Comparison of ENCODE assay signal across 8 mouse cellular contexts in the genomic region with DNA sequence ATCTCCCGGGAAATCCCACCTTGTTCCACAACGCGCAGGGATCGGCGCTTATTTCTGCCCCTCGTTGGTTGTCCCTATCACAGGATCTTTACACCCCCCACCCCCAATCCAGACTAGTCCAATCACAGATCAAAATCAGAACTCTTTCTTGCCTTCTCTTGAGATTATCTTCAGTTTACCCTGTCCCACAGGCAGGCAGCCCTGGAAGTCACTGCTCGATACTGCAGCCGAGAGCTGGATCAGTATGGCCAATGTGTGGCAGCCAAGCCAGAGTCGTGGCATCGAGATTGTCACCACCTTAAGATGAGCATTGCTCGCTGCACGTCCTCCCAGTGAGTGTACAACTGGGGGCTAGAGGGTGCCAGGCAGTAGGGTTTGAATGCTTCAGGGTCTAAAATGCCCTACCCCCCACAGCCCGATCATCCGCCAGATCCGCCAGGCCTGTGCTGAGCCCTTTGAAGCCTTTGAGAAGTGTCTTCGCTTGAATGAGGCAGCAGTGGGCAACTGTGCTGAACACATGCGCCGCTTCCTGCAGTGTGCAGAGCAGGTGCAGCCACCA. TPM values are rescaled to one million over a fixed set of nuclear protein-coding genes. Genes with fewer than 3 reads are reported as not detected.
A peak's percentile ranks its signal among the peaks of the same experiment; 100 is the strongest.
DNase-seq lines count a peak whose midpoint lies in the region; ATAC-seq and TF ChIP-seq lines count a peak whose summit lies in the region.

No protein-coding gene starts in this region.

- peaks cover 6% of the 10 kb centered on the region; the same call in 1 of the 2 replicates for H3K4me1 ChIP-seq in bone marrow, adult 2 months (ENCODE audit: control insufficient read depth, insufficient read depth, low read length)
- peaks cover 16% of the 10 kb centered on the region for H3K4me1 ChIP-seq in forebrain, embryonic 15.5 days
- peaks cover 16% of the 10 kb centered on the region for H3K4me1 ChIP-seq in midbrain, embryonic 12.5 days

- no peaks in the 10 kb centered on the region for H3K27me3 ChIP-seq in forebrain, embryonic 15.5 days
- no peaks in the 10 kb centered on the region for H3K27me3 ChIP-seq in midbrain, embryonic 12.5 days

- no peak for TF ChIP-seq POLR2A in bone marrow, adult 2 months (IDR thresholded peaks at IDR 0.05; ENCODE audit: borderline replicate concordance, control insufficient read depth, low read depth, low read length)

- no peak for TF ChIP-seq CTCF in bone marrow, adult 2 months (IDR thresholded peaks at IDR 0.05; ENCODE audit: control insufficient read depth, insufficient read depth, low read length)

- H3K36me3 ChIP-seq in forebrain, embryonic 15.5 days, result peaks cover 42% of the 10 kb centered on the region
- H3K36me3 ChIP-seq in midbrain, embryonic 12.5 days, result peaks cover 51% of the 10 kb centered on the region

- H3K4me2 ChIP-seq in forebrain, embryonic 15.5 days (replicated peaks), result peak overlapping the region; percentile 80
- peak overlapping the region; percentile 80 for H3K4me2 ChIP-seq in midbrain, embryonic 12.5 days (replicated peaks)

- 31% methylated on average over 18 of the region's 18 CpGs for WGBS in bone marrow, adult 2 months
- 31% methylated on average over 18 of the region's 18 CpGs for WGBS in forebrain, embryonic 15.5 days
- WGBS in large intestine, adult 2 months, result 33% methylated on average over 18 of the region's 18 CpGs
- WGBS in midbrain, embryonic 12.5 days, result 36% methylated on average over 18 of the region's 18 CpGs

- ATAC-seq in forebrain, embryonic 15.5 days (replicated peaks), result peak; percentile 46
- peak; percentile 56 for ATAC-seq in midbrain, embryonic 12.5 days (ENCODE audit: low FRiP score, low read depth)

- peak; percentile 6 for DNase-seq in retina, postnatal 7 days (ENCODE audit: low read depth, low spot score)
- DNase-seq in retina, postnatal 1 day, result no peak
- DNase-seq in large intestine, adult 2 months (ENCODE audit: low read depth, low spot score), result peak; percentile 10
- DNase-seq in testis, postnatal 14 days (ENCODE audit: low spot score), result peak; percentile 18
- no peak for DNase-seq in embryo, embryonic 11 days

- H3K9ac ChIP-seq in forebrain, embryonic 15.5 days (replicated peaks), result peak overlapping the region; percentile 44
- peak overlapping the region; percentile 71 for H3K9ac ChIP-seq in midbrain, embryonic 12.5 days (replicated peaks)

- H3K9me3 ChIP-seq in forebrain, embryonic 15.5 days, result no peaks in the 10 kb centered on the region
- H3K9me3 ChIP-seq in midbrain, embryonic 12.5 days, result peaks cover 10% of the 10 kb centered on the region

- peak overlapping the region; percentile 76 for H3K4me3 ChIP-seq in bone marrow, adult 2 months (replicated peaks; ENCODE audit: control insufficient read depth, low read depth, low read length)
- peak overlapping the region; percentile 50 for H3K4me3 ChIP-seq in forebrain, embryonic 15.5 days
- peak overlapping the region; percentile 73 for H3K4me3 ChIP-seq in midbrain, embryonic 12.5 days

- H3K27ac ChIP-seq in bone marrow, adult 2 months (ENCODE audit: control insufficient read depth, insufficient read depth, low read depth, low read length, poor library complexity), result peak overlapping the region; percentile 86
- H3K27ac ChIP-seq in forebrain, embryonic 15.5 days (replicated peaks), result peak overlapping the region; percentile 84
- H3K27ac ChIP-seq in midbrain, embryonic 12.5 days (replicated peaks), result peak overlapping the region; percentile 89

RNA-seq across cellular contexts. Expression of gene Chchd5, which starts 0.6 kb away (rescaled TPM):
- polyA plus RNA-seq in bone marrow, adult 2 months (2011; ENCODE audit: insufficient read depth, insufficient read length, low replicate concordance, missing spikeins), result 11.7 and 19.9 TPM in 2 replicates
- polyA plus RNA-seq in forebrain, embryonic 15.5 days (2015; fragmentation: Nextera tagmentation; extraction: Ambion mirVana), result 22.5 and 26.2 TPM in 2 replicates
- polyA plus RNA-seq in large intestine, adult 2 months (2012; rRNA removed), result 21.6 and 21.7 TPM in 2 replicates
- 23.1 and 24.2 TPM in 2 replicates for polyA plus RNA-seq in midbrain, embryonic 12.5 days (2016; fragmentation: Nextera tagmentation; extraction: Ambion mirVana)

RNA-seq across cellular contexts. Expression of gene Polr1b, which starts 29.3 kb away (rescaled TPM):
- 7.9 and 21.6 TPM in 2 replicates for polyA plus RNA-seq in bone marrow, adult 2 months (2011; ENCODE audit: insufficient read depth, insufficient read length, low replicate concordance, missing spikeins)
- polyA plus RNA-seq in forebrain, embryonic 15.5 days (2015; fragmentation: Nextera tagmentation; extraction: Ambion mirVana), result 17.8 and 19.5 TPM in 2 replicates
- 15.9 and 21.0 TPM in 2 replicates for polyA plus RNA-seq in large intestine, adult 2 months (2012; rRNA removed)
- 27.2 and 27.3 TPM in 2 replicates for polyA plus RNA-seq in midbrain, embryonic 12.5 days (2016; fragmentation: Nextera tagmentation; extraction: Ambion mirVana)

Comparison
In these comparisons a context has a peak if more than half of its experiments do, and no peak if none do; other contexts are left out.
1. DNase-seq: peak in retina, postnatal 7 days (single experiment), large intestine, adult 2 months (single experiment) and testis, postnatal 14 days (single experiment); none in retina, postnatal 1 day (single experiment) and embryo, embryonic 11 days (single experiment).
2. Peak in every context shown above with its lines, with median percentiles within 50 percentile points of each other: H3K27ac ChIP-seq and H3K4me3 ChIP-seq.